Mouse (Mus musculus): ENCODE results near the gene Gstp3.

- no peak for TF ChIP-seq CTCF (conservative IDR thresholded peaks at IDR 0.05; ENCODE audit: low read length)
- no peak for TF ChIP-seq NANOG (IDR thresholded peaks at IDR 0.05; ENCODE audit: borderline replicate concordance, low read length)
Observed at GRCm38 (mm10) chr19:4013066-4013465, 46.3 kb downstream of the Gstp3 start.
